Mouse (Mus musculus): Measurements from ENCODE around the gene Fxyd6.

GRCm38 (mm10) chr9:45349851-45350250, 20.1 kb upstream of the Fxyd6 start:
- TF ChIP-seq CTCF (IDR thresholded peaks at IDR 0.05; ENCODE audit: extremely low read depth, insufficient read length, insufficient replicate concordance, low read depth, low read length): no peak
- TF ChIP-seq POLR2A (IDR thresholded peaks at IDR 0.05; ENCODE audit: low read depth, low read length): no peak

Data from small intestine, adult 2 months (tissue).